Mouse (Mus musculus): ENCODE measurements around the gene Myo5a. TPM values are rescaled to one million over a fixed set of nuclear protein-coding genes. Genes with fewer than 3 reads are reported as not detected.

Gene Myo5a
- polyA plus RNA-seq, 1 experiment from 2014 or later = 8.6 TPM

DNA sequence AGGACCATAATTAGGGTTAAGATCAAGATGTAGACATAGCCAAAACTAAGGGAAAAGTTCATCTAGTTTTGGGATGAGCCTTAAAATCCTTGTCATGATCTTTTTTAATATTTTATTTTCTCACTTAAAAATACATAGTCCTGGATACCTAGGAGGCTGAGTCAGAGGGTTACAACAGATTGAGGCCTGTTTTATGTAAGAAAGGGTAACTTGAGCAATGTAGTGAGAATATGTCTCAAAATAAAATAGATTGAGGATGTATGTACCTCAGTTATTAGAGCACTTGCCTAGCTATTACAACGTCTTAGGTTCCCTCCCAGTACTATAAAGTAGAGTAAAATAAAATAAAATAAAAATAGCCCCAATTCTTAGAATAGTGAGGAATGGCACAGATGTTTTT, 21.3 kb downstream of the Myo5a start:
- H3K27ac ChIP-seq (ENCODE audit: low read length) = no peak overlapping the region
- H3K9me3 ChIP-seq (ENCODE audit: control insufficient read depth, low read length) = no peaks in the 10 kb centered on the region
- H3K4me3 ChIP-seq (ENCODE audit: low read length) = no peak overlapping the region
- no peak for ATAC-seq (ENCODE audit: low read depth)
- H3K4me1 ChIP-seq (replicated peaks; ENCODE audit: control insufficient read depth, insufficient read depth, low read length) = no peaks in the 10 kb centered on the region
- no peak overlapping the region for H3K4me2 ChIP-seq (ENCODE audit: low read depth, low read length)
- 69% methylated on average over 1 of the region's 1 CpGs for WGBS
- no peak overlapping the region for H3K9ac ChIP-seq (ENCODE audit: low read length)
- no peaks in the 10 kb centered on the region for H3K27me3 ChIP-seq (ENCODE audit: control insufficient read depth, insufficient read depth, low read depth, low read length)
- no peaks in the 10 kb centered on the region for H3K36me3 ChIP-seq (ENCODE audit: control insufficient read depth, insufficient read depth, low read length)

DNA sequence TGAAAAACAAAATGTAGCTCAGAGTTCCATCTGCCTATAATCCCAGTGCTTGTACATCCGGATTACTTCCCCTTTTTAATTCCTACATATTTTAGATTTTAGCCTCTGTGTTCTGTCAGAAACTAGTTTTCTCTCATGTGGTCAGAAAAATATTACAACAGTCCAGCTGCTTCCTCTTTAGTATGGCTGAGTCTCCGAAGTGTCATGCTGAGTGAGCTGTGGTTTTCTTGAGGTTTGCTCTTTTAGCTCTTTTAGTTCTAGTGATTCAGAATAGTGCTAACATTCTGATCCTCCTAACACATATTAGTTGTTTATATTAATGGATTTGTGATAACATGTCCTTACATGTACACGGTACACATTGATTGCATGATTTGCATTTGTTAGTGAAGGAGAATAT, 23.9 kb downstream of the Myo5a start:
- no peak for ATAC-seq (ENCODE audit: low read depth)
- 69% methylated on average over 3 of the region's 3 CpGs for WGBS
- no peak overlapping the region for H3K9ac ChIP-seq (ENCODE audit: low read length)

DNA sequence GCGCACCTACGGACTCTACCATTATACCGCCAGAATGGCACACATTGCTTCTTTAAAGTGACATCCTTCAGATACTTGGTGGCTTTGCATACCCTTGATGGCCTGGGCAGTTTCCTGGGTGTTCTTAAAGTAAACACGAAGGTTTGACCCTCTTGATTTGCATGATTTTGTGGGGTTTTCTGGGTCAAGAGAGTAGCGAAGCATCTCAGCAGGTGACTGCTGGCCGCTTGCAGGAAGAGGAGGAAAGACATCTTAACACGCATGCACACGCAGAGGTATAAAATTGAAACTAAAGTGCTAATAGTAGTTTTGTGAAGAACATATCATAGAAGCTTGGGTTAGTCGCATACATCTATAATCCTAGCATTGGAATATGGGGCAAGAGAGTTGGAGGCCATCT, 28.1 kb downstream of the Myo5a start:
- Histone ChIP-seq H3K27ac (ENCODE audit: low read length) (no peak overlapping the region), H3K4me1 (replicated peaks; ENCODE audit: control insufficient read depth, insufficient read depth, low read length) (no peaks in the 10 kb centered on the region), H3K4me2 (ENCODE audit: low read depth, low read length) (no peak overlapping the region), H3K36me3 (ENCODE audit: control insufficient read depth, insufficient read depth, low read length) (no peaks in the 10 kb centered on the region), H3K9me3 (ENCODE audit: control insufficient read depth, low read length) (no peaks in the 10 kb centered on the region), H3K9ac (ENCODE audit: low read length) (no peak overlapping the region), H3K4me3 (ENCODE audit: low read length) (no peak overlapping the region), H3K27me3 (ENCODE audit: control insufficient read depth, insufficient read depth, low read depth, low read length) (no peaks in the 10 kb centered on the region)
- ATAC-seq (ENCODE audit: low read depth) = no peak
- 94% methylated on average over 9 of the region's 9 CpGs for WGBS

More for the DNA sequence above, 23.9 kb downstream of the Myo5a start:
- Histone ChIP-seq H3K4me2 (ENCODE audit: low read depth, low read length) (no peak overlapping the region), H3K4me1 (replicated peaks; ENCODE audit: control insufficient read depth, insufficient read depth, low read length) (no peaks in the 10 kb centered on the region), H3K27ac (ENCODE audit: low read length) (no peak overlapping the region), H3K4me3 (ENCODE audit: low read length) (no peak overlapping the region), H3K36me3 (ENCODE audit: control insufficient read depth, insufficient read depth, low read length) (no peaks in the 10 kb centered on the region), H3K9me3 (ENCODE audit: control insufficient read depth, low read length) (no peaks in the 10 kb centered on the region), H3K27me3 (ENCODE audit: control insufficient read depth, insufficient read depth, low read depth, low read length) (no peaks in the 10 kb centered on the region)

DNA sequence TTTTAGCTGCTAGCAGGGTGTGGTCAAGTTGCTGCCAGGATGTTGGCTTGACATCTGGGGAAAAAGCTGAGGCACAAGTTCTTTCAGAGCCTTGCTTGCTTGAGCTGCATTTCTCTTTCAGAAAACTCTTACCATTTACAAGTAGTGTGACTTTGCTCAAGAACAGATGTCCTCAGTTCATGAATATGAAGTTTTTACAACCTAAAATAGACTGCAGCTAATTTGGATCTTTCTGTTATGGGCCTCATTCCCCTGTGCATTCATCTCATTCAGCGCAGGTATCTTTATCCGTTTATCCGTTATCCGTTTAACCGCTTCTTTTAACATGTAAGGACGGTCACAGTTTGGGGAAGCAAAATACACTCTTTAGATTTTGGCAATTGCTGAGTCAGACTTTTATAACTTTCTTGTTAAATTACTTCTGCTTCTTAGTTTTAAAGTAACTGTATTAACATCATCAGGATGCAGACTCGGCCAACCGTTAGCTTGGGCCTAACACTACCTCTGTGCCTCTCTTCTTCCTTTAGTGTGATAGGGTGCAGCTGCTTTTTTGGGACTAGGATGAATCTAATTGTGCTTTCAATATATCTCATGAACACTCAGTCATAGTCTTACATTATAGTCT, 29.5 kb downstream of the Myo5a start:
- Histone ChIP-seq H3K27me3 (ENCODE audit: control insufficient read depth, insufficient read depth, low read depth, low read length) (no peaks in the 10 kb centered on the region), H3K9me3 (ENCODE audit: control insufficient read depth, low read length) (no peaks in the 10 kb centered on the region), H3K27ac (ENCODE audit: low read length) (no peak overlapping the region), H3K4me2 (ENCODE audit: low read depth, low read length) (no peak overlapping the region), H3K9ac (ENCODE audit: low read length) (no peak overlapping the region), H3K4me1 (replicated peaks; ENCODE audit: control insufficient read depth, insufficient read depth, low read length) (no peaks in the 10 kb centered on the region), H3K36me3 (ENCODE audit: control insufficient read depth, insufficient read depth, low read length) (no peaks in the 10 kb centered on the region), H3K4me3 (ENCODE audit: low read length) (no peak overlapping the region)
- 90% methylated on average over 8 of the region's 8 CpGs for WGBS
- ATAC-seq (ENCODE audit: low read depth) = no peak

GRCm38 (mm10) chr9:75102131-75102530, 31.3 kb downstream of the Myo5a start:
- Histone ChIP-seq H3K9me3 (ENCODE audit: control insufficient read depth, low read length) (no peaks in the 10 kb centered on the region), H3K27me3 (ENCODE audit: control insufficient read depth, insufficient read depth, low read depth, low read length) (no peaks in the 10 kb centered on the region), H3K36me3 (ENCODE audit: control insufficient read depth, insufficient read depth, low read length) (no peaks in the 10 kb centered on the region), H3K4me3 (ENCODE audit: low read length) (no peak overlapping the region), H3K27ac (ENCODE audit: low read length) (no peak overlapping the region), H3K4me1 (replicated peaks; ENCODE audit: control insufficient read depth, insufficient read depth, low read length) (no peaks in the 10 kb centered on the region), H3K4me2 (ENCODE audit: low read depth, low read length) (no peak overlapping the region), H3K9ac (ENCODE audit: low read length) (no peak overlapping the region)
- ATAC-seq (ENCODE audit: low read depth) = no peak

DNA sequence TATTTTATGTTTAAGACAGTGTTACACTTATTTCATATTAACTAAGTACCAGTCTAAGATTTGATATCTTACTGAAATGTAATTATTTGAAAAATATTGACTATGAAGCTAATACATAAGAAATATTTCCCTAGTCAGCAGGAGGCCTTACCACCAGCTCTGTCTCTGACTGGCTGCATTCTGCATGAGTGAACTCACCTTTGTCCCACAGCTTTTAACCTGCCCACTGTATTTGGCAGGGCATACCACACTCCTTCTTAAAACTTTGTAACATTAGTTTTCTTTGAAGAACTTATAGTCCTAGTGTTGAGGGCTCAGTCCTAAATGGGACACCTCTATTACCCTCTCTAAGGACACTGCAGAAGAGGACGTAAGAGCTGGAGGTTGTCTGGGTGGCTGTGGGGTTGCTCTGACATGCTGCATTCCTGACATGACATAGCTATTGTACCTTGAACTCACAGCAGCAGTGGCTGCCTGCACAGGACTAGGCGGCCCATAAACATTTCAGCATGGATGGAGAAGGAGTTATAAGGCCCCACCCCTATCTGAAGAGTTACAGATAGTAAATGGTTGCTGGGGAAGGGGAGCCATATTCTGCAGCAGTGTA, 45.9 kb downstream of the Myo5a start:
- ATAC-seq (ENCODE audit: low read depth) = no peak
- Histone ChIP-seq H3K27ac (ENCODE audit: low read length) (no peak overlapping the region), H3K4me3 (ENCODE audit: low read length) (no peak overlapping the region), H3K36me3 (ENCODE audit: control insufficient read depth, insufficient read depth, low read length) (no peaks in the 10 kb centered on the region), H3K9ac (ENCODE audit: low read length) (no peak overlapping the region), H3K27me3 (ENCODE audit: control insufficient read depth, insufficient read depth, low read depth, low read length) (no peaks in the 10 kb centered on the region), H3K4me1 (replicated peaks; ENCODE audit: control insufficient read depth, insufficient read depth, low read length) (no peaks in the 10 kb centered on the region), H3K4me2 (ENCODE audit: low read depth, low read length) (no peak overlapping the region), H3K9me3 (ENCODE audit: control insufficient read depth, low read length) (no peaks in the 10 kb centered on the region)
- 68% methylated on average over 2 of the region's 2 CpGs for WGBS

DNA sequence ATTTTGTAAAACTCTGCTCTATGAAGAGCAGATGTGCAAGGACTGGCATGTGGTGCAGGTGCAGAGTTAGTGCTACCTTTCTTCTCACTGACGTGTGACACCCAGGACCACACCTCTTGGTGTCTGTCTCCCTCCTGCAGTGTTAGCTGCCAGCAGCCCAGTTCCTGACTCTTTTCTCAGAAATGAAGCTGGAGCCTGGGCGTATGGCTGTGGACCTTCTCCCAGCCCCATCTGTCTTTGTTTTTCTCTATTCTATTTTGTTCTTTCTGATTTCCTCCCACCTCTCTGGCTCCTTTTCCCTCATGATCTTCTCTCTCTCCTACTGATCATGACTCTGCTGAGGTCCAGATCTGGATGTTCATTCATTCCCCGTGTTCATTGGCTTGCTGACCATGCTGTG, 50.3 kb downstream of the Myo5a start:
- H3K4me2 ChIP-seq (ENCODE audit: low read depth, low read length) = no peak overlapping the region
- WGBS = 85% methylated on average over 3 of the region's 3 CpGs

DNA sequence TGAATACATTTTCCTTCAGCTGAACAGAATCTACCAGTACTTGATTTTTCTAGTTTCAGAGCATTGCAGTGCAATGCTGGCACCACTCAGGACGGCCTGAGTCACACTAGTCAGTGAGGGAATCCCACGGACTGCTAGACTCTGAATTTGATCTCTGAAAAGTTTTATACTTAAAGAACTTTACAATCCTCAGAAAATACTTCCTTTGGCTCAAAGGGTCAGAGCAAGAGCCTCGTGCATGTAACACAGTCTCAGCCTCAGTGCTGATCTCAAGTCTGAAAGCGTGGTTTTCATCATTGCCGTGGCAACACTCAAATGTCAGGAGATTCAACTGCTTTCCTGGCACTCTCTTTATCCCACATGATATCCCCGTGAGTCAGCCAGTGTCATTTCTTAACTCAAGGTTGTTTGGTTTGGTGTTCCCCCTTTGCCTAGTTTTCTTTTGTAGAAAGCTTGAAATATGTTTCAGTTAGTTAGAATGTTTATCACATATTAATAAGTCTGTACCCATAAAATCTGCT, 53.4 kb downstream of the Myo5a start:
- Histone ChIP-seq H3K4me3 (ENCODE audit: low read length) (no peak overlapping the region), H3K27me3 (ENCODE audit: control insufficient read depth, insufficient read depth, low read depth, low read length) (no peaks in the 10 kb centered on the region), H3K4me2 (ENCODE audit: low read depth, low read length) (no peak overlapping the region), H3K9me3 (ENCODE audit: control insufficient read depth, low read length) (no peaks in the 10 kb centered on the region), H3K27ac (ENCODE audit: low read length) (no peak overlapping the region), H3K4me1 (replicated peaks; ENCODE audit: control insufficient read depth, insufficient read depth, low read length) (no peaks in the 10 kb centered on the region), H3K9ac (ENCODE audit: low read length) (no peak overlapping the region), H3K36me3 (ENCODE audit: control insufficient read depth, insufficient read depth, low read length) (0 out of 2 replicates have a peak, but pooled peaks cover 3% of the 10 kb centered on the region)
- WGBS = 63% methylated on average over 6 of the region's 6 CpGs
- ATAC-seq (ENCODE audit: low read depth) = no peak

More for the DNA sequence above, 50.3 kb downstream of the Myo5a start:
- no peaks in the 10 kb centered on the region for H3K4me1 ChIP-seq (replicated peaks; ENCODE audit: control insufficient read depth, insufficient read depth, low read length)
- no peaks in the 10 kb centered on the region for H3K36me3 ChIP-seq (ENCODE audit: control insufficient read depth, insufficient read depth, low read length)
- no peak for ATAC-seq (ENCODE audit: low read depth)
- no peak overlapping the region for H3K9ac ChIP-seq (ENCODE audit: low read length)
- H3K27me3 ChIP-seq (ENCODE audit: control insufficient read depth, insufficient read depth, low read depth, low read length) = no peaks in the 10 kb centered on the region
- H3K4me3 ChIP-seq (ENCODE audit: low read length) = no peak overlapping the region
- no peak overlapping the region for H3K27ac ChIP-seq (ENCODE audit: low read length)
- H3K9me3 ChIP-seq (ENCODE audit: control insufficient read depth, low read length) = no peaks in the 10 kb centered on the region

DNA sequence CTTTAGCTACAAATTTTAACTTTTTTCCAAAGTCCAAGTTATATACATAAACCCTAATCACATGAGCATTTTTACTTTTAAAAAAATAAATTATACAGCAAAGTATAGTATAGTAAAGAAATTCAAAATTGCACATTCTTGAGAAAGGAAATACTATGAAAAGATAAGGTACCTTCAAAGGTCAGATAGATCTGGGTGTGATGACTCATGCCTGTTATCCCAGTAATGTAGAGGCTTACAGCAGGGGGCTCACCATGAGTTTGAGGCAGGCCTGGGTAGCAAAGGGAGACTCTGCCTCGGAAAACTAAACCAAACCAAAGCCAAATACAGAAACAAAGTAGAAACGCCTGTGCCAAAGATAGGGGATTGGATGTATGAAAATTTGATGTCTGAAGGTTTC, 59.7 kb downstream of the Myo5a start:
- Histone ChIP-seq H3K27ac (ENCODE audit: low read length) (no peak overlapping the region), H3K9me3 (ENCODE audit: control insufficient read depth, low read length) (no peaks in the 10 kb centered on the region), H3K9ac (ENCODE audit: low read length) (no peak overlapping the region), H3K4me3 (ENCODE audit: low read length) (no peak overlapping the region), H3K36me3 (ENCODE audit: control insufficient read depth, insufficient read depth, low read length) (0 out of 2 replicates have a peak, but pooled peaks cover 3% of the 10 kb centered on the region), H3K4me2 (ENCODE audit: low read depth, low read length) (no peak overlapping the region), H3K27me3 (ENCODE audit: control insufficient read depth, insufficient read depth, low read depth, low read length) (no peaks in the 10 kb centered on the region), H3K4me1 (replicated peaks; ENCODE audit: control insufficient read depth, insufficient read depth, low read length) (no peaks in the 10 kb centered on the region)
- 53% methylated on average over 2 of the region's 2 CpGs for WGBS
- no peak for ATAC-seq (ENCODE audit: low read depth)

Measured in lung, embryonic 16.5 days (tissue).